Mouse (Mus musculus): Measurements from ENCODE around the gene Dglucy. TPM values are rescaled to one million over a fixed set of nuclear protein-coding genes. Genes with fewer than 3 reads are reported as not detected.

Dglucy gene
- total RNA-seq, 4 experiments from 2014 or later: 7.4 to 9.8 (median 8.0) TPM

DNA sequence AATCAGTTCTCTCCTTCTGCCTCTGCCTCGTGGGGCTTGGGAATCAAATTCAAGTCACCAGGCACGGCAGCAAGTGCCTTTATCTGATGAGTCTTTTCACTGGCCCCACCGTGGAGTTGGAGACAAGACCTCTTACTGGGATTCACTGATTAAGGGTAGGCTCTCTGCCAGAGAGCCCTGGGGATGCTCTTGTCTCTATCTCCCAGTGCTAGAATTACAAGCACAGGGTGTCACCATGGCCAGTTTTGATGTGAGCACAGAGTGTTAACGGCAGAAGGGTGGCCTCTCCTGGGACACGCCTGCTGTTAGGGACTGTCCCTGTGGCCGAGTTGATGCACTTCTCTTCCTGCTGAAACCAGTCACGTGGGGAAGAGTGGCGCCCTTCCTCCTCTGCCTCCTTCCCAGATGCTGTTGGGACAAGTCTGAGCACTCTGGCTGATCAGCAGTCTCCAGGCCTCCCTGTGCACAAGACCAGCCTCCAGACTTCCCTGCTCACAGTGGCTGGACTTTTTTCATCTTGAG lies 60.3 kb downstream of the Dglucy start:
- DNase-seq (ENCODE audit: low spot score in 2 of 2): no peak

DNA sequence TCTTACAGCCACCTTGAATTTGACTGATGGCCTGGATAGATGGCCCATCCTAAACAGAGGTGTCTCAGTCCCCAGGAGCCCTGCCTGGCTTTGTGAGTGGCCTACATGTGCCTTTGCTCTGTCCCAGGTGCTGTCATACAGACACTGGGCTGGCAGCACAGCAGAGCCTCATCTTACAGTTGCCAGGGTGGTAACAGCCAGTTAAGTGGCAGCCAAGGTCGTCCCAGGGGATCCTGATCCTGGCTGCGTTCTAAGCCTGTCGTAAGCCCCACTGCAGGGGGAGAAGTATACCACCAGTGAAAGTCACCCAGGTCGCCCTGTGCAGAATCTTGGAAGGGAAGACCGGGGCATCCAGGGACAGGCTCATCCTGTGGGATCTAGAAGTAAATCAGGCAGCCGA lies 61.1 kb downstream of the Dglucy start:
- DNase-seq (ENCODE audit: low spot score in 2 of 2): no peak

DNA sequence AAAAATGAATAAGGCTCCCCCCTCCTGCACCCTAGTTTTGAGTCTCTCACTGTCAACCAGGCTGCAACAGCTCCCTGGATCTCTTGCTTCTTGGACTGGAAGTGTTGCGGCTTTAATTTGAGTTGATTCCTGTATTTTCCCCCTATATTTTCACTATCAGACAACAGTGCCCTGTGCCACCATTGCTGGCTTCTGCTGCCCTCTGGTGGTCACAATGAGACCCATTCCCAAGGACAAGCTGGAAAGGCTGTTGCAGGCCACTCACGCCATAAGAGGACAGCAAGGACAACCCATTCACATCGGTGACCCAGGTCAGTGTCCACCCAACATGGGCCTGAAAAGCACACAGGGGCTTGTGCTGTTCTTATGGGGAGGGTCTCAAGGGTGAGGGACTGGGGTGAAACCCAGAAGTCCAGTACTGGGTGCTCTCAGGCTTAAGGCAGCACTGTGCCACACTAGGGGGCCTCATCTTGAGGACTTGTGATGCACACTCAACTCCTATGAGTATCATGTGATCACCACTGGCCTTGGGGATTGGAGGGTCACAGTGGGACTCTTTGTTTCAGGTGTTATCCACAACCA lies 62.4 kb downstream of the Dglucy start:
- DNase-seq (ENCODE audit: low spot score in 2 of 2): peak; percentile 63 to 89

DNA sequence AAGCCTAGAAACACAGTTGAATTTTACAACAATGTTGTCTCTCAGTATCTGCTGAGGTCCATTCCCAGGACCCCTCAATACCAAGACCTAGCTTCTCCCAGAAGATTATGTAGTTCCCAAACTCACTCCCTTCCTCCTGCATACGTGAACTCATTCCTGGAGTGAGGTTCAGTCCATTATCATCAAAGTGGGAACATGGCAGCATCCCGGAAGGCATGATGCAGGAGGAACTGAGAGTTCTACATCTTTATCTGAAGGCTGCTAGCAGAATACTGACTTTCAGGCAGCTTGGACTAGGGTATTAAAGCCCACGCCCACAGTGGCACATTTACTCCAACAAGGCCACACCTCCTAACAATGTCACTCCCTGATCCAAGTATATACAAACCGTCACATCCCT lies 64.3 kb downstream of the Dglucy start:
- no peak for DNase-seq (ENCODE audit: low spot score in 2 of 2)

DNA sequence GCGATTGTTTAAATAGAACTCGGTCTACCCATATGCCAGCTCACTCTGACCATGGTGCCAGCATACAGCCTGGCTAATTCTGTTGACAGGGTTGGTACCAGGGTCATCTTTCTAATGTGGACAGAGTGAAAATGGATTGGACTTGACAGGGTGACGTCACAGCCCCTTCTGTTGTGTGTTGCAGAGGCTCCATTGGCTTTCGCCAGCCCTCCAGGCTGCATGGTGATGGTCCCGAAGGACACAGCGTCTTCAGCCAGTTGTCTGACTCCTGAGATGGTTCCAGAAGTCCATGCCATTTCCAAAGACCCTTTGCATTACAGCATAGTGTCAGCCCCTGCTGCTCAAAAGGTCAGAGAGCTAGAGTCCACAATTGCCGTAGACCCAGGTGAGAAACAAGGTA lies 65.7 kb downstream of the Dglucy start:
- DNase-seq (ENCODE audit: low spot score in 2 of 2): no peak

DNA sequence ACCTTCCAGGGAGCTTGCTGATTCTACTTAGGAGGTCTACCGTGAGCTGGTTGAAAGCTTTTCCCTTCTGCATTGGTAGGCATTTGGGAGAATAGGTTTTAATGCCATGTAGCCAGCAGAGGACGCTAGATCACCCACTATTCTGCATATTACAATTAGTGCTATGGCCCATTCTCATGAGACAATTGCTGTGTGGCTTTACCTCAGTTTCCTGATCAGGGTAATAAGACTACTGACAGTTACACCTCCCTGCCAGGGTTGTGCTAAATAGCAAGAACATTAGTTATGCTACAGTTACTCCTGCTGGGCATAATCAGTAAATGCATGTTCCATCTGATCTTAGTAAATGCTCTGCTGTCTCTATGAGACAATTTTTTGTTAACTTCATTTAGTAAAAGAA lies 67.0 kb downstream of the Dglucy start:
- no peak for DNase-seq (ENCODE audit: low spot score in 2 of 2)

DNA sequence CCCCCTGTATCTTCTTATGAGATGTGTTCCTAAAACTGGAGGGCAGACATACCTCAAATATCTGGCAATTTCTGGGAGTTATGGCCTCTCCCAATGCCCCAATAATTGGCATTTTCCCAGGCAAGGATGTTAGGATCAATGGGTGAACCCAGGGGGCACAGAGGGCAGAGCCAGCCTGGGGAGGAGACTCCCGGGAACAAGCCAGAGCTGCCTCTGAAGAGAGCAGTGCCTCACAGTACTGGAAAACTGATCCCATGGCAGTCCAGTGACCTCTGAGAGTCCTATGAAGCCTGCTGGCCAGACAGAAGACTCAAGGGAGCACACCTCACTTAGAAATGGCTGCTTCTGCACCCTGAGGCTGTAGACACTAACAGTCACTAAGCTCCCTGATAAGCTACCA lies 67.7 kb downstream of the Dglucy start:
- no peak for DNase-seq (ENCODE audit: low spot score in 2 of 2)

DNA sequence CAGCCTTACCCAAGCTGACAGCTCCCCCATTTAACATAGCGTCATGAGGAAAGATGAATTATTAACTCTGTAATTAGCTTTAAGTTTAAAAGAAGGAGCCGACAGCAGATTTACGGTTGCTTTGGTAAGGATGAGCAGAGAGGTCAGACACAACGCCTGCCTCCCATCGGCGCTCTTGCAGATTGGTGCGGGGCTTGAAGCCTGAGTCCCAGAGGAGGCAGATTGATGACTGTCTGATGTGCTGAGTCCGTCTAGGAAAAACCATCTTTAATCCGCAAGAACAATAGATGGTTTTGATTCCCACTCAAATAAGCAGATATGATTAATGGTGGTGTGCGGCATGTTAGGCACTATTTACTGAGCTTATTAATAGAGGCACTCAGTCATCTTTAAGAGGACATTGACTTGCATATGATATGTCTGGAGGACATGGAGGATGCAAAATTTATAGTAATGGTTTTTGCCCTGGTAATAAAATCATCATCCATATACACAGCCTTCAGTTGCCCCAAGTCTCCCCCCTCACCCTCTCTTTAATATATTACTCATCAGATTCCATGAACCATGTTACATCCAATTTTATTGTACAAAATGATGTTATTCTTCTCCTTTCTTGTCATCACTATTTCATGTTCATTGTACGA lies 68.7 kb downstream of the Dglucy start:
- no peak for DNase-seq (ENCODE audit: low spot score in 2 of 2)

DNA sequence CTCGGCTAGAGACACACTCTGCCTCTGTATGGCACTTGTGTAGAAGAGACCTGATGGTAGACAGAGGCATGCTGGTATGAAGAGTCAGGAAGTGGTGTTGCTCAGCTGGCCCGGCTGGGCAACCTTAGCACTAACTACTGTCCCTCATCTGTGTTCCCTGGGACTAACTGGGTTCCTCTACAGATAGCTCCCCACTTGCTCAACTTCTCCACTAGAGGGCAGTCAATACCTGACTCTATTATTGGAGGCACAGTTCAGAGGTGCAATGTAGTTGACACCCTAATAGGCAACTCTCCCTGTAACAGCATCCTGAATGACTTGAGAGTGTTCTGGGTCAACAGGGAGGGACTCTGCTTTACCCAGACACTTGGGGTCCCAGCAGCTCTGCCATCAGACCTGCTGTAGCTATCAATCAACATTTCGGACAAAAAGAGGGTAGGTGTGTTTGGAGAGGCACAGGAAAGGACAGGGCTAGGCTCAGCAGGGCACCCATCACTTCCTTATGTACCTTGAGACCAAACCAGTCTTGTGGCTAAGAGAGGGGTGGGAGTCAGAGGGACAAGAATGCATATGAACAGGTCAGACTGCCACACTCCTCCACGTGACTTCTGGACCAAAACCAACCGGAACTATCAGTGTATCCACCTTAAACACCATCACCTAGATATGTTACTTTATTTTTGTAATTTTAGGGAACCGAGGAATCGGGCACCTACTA lies 70.7 kb downstream of the Dglucy start:
- peak; percentile 42 to 56 for DNase-seq (ENCODE audit: low spot score in 2 of 2)

DNA sequence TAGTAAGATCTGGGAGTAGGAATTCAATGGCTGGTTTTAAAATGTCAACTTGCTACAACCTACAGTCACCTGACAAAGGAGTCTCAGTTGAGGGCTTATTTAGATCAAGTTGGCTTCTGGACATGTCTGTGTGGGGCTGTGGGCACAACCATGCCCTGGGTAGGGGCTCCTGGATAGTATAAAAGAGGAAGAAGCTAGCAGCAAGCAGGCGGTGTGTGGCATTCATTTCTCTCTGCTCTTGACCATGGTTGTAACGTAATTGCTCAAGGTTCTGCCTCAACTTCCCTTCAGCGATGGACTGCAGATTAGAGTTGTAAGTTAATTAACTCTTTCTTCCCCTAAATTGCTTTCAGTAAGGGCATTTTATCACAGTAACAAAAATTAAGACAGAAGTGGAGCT lies 73.5 kb downstream of the Dglucy start:
- no peak for DNase-seq (ENCODE audit: low spot score in 2 of 2)

DNA sequence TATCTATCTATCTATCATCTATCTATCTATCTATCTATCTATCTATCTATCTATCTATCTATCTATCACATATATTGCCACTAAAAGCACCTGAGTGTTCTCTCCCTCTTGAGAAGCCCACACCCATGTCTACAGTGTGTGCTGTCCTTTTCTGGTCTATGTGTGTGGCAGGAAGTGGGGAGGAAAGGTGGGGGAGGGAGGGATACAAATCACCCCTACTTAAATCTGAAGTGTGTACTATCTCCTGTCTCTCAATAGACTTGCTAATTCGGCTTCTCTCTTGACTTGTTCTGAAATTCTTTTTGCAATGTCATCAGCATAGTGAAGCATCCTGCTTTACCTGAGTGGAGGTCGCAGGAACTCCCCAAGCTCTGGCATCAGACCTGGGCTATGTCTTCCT lies 77.5 kb downstream of the Dglucy start:
- no peak for DNase-seq (ENCODE audit: low spot score in 2 of 2)

DNA sequence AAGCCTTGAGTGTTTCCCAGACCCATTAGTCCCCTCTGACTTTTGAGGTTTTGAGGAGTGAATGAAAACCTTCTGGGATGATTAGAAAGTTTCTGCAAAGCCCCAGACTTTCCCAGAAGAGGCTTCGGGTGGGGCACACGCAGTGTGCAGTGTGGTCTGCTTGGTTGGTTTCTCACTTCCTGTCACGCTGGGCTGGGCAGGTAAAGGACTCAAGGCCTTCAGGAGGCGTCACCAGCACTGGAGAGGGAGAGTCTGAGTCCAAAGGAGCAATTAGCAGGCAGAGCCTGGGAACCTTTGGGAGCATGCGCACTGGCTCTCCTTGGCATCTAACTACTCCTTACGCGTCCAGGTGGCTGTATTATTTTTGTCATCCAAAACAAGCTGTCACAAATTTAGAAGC lies 78.9 kb downstream of the Dglucy start:
- DNase-seq (ENCODE audit: low spot score in 2 of 2): no peak

DNA sequence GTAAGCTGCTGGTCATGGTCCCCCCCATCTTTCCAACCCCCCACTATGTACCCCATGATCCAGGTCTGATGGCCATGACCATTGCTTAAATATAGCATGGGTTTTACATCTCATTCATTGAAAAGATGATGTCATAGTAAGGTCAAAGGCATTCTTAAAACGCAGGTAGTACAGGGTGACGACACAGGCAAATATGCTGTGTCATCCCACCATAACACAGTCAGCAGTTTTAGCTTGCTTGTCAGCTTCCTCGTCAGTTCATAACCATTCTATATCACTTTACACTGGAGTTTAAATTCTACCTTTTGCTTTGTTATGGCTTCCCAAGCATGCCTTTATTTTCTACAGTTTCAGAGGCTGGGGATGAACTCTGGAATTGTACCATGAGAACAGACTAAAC lies 83.4 kb downstream of the Dglucy start:
- DNase-seq (ENCODE audit: low spot score in 2 of 2): no peak

DNA sequence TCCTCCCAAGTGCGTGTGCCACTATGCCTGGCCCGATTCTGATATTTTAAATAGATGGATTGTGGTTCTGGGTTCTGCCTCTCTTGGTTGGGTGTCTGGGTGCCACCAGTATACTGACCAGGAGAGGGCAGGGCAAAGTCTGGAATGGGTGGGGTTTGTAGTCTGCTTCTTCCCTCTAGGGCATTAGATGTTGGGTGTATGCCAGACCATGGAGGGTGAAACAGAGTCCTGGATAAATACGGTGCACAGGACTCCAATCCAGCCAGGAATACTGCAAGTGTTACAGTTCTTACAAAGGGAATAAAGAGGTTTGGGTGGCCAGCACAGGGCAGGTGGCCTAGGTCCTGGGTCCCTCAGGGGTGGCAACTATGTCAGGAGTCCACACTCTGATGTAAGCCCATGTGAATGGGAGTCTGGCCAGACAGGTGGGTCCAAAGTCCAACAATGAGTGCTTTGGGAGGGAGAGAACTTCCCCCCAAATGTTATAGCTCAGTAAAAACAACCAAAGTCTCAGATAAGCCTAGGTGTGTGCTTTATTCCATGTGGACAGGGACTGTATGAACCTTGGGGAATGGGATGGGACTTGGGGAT lies 84.1 kb downstream of the Dglucy start:
- no peak for DNase-seq (ENCODE audit: low spot score in 2 of 2)

DNA sequence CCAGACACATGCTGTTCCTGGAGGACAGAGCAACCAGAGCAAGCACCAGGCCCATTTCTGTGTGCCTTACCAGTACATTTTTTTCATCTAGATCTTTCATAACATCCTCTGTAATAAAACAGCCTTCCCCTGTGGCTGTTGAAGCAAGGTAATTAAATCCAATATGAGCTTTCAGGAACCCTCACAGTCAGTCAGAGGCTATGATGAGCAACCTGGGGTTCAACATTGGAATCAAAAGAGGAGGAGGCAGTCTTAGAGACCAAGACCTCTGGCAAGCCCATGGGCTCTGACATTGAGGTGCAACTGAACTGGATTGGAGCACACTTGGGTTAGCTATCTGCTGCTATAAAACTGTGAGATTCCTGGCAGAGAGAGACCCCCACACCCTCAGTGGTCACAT lies 86.2 kb downstream of the Dglucy start:
- DNase-seq (ENCODE audit: low spot score in 2 of 2): no peak

DNA sequence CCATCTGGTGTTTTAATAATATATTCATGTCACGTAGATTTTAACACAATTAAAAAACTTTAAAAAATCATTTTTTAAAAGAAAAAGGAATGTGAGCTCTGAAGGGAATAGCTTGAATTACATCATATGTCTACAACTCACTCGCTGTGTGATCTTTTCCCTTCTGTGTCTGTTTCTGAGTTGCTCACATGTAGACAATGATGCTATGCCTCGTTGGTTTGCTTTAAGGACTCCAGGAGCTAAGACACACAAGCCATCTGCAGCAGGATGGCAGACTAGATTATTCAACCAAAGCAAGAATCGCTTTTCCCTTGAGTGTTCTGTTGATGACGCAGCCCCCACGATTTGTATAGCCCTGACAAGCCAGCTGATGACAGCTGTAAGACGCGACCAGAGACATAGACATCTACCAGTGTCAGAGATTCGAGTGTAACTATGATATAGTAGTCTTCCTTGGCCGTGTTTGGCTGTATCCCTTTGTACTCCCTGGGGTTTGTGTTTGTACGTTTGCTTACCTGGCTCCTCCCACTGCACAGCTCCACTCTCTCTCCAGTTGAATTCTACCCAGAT lies 86.7 kb downstream of the Dglucy start:
- no peak for DNase-seq (ENCODE audit: low spot score in 2 of 2)

DNA sequence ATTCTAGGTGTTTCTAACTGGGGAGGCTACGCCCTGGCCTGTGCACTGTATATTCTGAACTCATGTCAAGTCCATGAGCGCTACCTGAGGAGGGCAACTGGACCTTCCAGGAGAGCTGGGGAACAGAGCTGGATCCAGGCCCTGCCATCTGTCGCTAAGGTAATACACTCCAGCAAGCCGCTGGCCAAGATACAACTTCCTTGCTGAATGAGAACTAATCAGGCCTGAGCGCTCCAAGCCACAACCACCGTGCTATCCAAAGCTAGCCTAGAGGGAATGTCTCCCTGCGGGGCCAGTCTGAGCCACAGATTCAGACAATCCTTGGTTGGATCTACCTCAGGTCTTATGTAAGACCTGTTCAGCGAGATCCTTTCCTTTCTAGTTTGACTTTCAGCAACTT lies 88.2 kb downstream of the Dglucy start:
- no peak for DNase-seq (ENCODE audit: low spot score in 2 of 2)

DNA sequence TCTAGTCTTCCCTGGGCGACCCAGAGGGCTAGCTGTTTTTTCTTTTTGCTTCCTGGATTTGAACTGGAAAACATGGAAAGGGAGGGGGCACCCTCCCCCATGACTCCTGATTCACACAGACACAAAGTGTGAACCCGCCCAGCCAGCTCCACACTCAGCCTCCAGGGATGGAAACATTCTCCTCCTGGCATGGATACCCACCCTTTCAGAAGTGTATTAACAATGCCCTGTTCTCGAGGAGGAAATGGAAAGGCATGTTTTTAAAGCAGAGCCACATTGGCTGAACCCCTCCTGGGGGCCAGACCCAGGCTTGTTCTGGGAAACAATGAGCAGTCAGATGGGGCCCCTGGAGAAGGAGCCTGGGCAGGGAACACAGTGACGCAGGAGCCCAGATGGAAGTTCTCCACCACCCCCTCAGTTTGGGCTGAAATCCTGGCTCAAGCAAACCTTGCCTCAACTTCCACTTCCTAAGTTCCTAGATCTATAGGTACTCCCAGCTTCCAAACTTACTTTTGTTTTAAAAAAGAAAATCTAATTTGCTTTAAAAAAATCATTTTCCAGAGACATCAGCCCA lies 89.3 kb downstream of the Dglucy start:
- DNase-seq (ENCODE audit: low spot score in 2 of 2): no peak

DNA sequence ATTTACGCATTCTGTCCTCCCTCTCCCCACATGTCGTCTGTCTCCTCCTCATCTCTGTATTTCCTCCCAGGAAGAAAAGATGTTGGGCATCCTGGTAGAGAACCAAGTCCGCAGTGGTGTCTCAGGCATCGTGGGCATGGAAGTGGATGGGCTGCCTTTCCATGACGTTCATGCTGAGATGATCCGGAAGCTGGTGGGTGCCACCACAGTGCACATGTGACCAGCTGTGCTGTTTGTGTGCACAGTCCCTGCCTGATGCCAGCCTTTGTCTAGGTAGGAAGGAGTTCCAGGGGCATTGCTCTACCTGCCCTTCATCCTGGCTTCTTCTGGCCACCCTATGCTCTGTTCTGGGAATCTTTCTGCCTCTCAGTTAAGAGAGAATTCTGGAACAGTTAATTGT lies 92.4 kb downstream of the Dglucy start:
- DNase-seq (ENCODE audit: low spot score in 2 of 2): no peak

DNA sequence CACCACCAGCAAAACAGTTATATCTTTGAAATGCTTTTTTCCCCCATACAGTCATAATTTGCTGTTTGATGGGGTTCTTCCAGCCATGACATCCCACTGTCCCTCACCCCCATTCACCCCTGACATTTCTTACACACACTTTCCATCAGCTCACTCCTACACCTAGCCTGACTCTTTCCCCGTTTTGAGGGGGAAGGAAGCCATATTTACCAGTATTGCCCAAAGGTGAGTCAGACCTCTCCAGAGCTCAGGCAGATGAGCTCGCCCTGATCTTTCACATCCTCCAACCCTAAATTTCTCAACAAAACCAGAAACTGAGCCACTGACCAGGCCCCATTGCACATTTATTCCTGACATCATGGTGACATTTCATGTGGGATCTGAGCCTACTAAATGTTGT lies 93.0 kb downstream of the Dglucy start:
- DNase-seq (ENCODE audit: low spot score in 2 of 2): no peak

DNA sequence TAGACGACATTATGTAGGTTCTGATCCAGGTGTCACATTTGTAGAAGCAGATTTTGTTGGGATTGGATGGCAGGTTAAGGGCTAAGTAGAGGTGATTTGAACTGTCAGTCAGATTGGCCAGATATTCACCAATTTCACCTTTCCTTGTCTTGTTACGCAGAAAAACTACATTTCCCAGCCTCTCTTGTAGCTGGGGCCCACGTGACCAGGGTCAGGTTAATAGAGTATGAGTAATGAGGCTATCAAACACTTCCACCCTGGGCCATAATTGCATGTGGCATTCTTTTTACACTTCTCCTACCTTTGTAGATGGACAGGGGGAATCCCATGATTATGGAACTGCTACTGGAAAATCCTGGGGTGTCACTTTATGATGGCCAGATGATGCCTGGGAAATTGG lies 94.8 kb downstream of the Dglucy start:
- no peak for DNase-seq (ENCODE audit: low spot score in 2 of 2)

DNA sequence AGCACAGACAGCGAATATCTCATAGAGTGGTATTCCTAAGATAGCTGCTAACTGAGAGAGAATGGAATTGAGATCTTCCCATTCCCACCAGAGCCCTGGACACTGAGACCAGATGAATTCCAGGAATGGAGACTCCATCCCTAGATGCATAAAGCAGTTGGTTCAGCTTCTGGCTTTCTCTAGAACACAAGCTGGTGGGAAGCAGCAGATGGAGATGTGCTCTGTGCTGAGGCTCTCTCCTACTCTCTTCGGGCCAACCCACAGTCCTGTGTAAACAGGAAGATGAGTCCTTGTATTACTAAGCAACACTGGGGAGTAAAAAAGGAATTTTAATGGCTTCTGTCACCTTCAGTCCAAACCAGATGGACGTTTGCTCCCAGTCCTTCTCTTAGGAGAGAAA lies 96.7 kb downstream of the Dglucy start:
- DNase-seq (ENCODE audit: low spot score in 2 of 2): peak; percentile 56 to 64
